Mouse (Mus musculus) midbrain, embryonic 16.5 days (tissue): ENCODE measurements around the gene Flcn. TPM values are rescaled to one million over a fixed set of nuclear protein-coding genes. Genes with fewer than 3 reads are reported as not detected.
A peak's percentile ranks its signal among the peaks of the same experiment; 100 is the strongest.

ENCODE experiments used
- ATAC-seq: fragments of 200-750 bp; cut with Nextera tagmentation; 2 replicates; pipeline ENCODE4 v1.8.0; 2017; ENCODE audit warnings: moderate TSS enrichment
- H3K27ac ChIP-seq: fragments of 300-500 bp; sonication (generic); 2 replicates; pipeline ENCODE4 v1.5.1; 2014; ENCODE audit warnings: mild to moderate bottlenecking, low read length, mixed read lengths
- H3K27me3 ChIP-seq: fragments of 300-500 bp; sonication (generic); 2 replicates; pipeline ENCODE4 v1.6.1; 2014; ENCODE audit warnings: low read depth, low read length, mixed read lengths; ENCODE audit not compliant: control insufficient read depth, insufficient read depth
- H3K36me3 ChIP-seq: fragments of 300-500 bp; sonication (generic); 2 replicates; pipeline ENCODE4 v1.6.1; 2014; ENCODE audit warnings: mild to moderate bottlenecking, low read length, moderate library complexity, mixed read lengths; ENCODE audit not compliant: control insufficient read depth, insufficient read depth
- H3K4me1 ChIP-seq: fragments of 300-500 bp; sonication (generic); 2 replicates; pipeline ENCODE4 v1.6.1; 2014; ENCODE audit warnings: mild to moderate bottlenecking, low read length, mixed read lengths; ENCODE audit not compliant: control insufficient read depth, insufficient read depth
- H3K4me2 ChIP-seq: fragments of 300-500 bp; sonication (generic); 2 replicates; pipeline ENCODE4 v1.6.1; 2014; ENCODE audit warnings: mild to moderate bottlenecking, low read length, mixed read lengths
- H3K4me3 ChIP-seq: fragments of 300-500 bp; sonication (generic); 2 replicates; pipeline ENCODE4 v1.5.1; 2014; ENCODE audit warnings: low read depth, mild to moderate bottlenecking, low read length, moderate library complexity, mixed read lengths
- H3K9ac ChIP-seq: fragments of 300-500 bp; sonication (generic); 2 replicates; pipeline ENCODE4 v1.6.1; 2014; ENCODE audit warnings: low read depth, low read length, mixed read lengths
- H3K9me3 ChIP-seq: fragments of 300-500 bp; sonication (generic); replicated peaks from 2 replicates; pipeline ENCODE4 v1.6.1; 2014; ENCODE audit warnings: mild to moderate bottlenecking, low read length, mixed read lengths; ENCODE audit not compliant: control insufficient read depth, poor library complexity, severe bottlenecking
- WGBS: fragments of 180-500 bp; shearing (Covaris S2); extraction: QIAGEN DNeasy Blood & Tissue Kit; methylation state at CpG from one replicate; pipeline ENCODE4 v1.1.7; 2014; 5-methylcytosine and 5-hydroxymethylcytosine counted together
- polyA plus RNA-seq: library from polyadenylated mRNA; unstranded; fragments of >200 nt; fragmentation: Nextera tagmentation; extraction: Ambion mirVana; gene quantifications from 2 replicates; pipeline ENCODE4 v1.2.1, GENCODE M21; 2015

Flcn gene
- 45.2 and 48.2 TPM in 2 replicates for polyA plus RNA-seq

GRCm38 (mm10) chr11:59809670-59810474 lies at the start of gene Flcn:
Flcn (minus strand) TSS chr11:59810016.
- WGBS = under 1% methylated on average over 52 of the region's 52 CpGs

GRCm38 (mm10) chr11:59852865-59853264 lies 43.0 kb upstream of the Flcn start:
- H3K9ac ChIP-seq = no peak overlapping the region
- no peak for ATAC-seq
- H3K9me3 ChIP-seq = no peaks in the 10 kb centered on the region
- no peaks in the 10 kb centered on the region for H3K27me3 ChIP-seq
- no peak overlapping the region for H3K4me2 ChIP-seq
- 79% methylated on average over 3 of the region's 3 CpGs for WGBS
- no peak overlapping the region for H3K27ac ChIP-seq
- peaks cover 3% of the 10 kb centered on the region; the same call in 1 of the 2 replicates for H3K36me3 ChIP-seq
- peaks cover 13% of the 10 kb centered on the region for H3K4me1 ChIP-seq
- no peak overlapping the region for H3K4me3 ChIP-seq

More at GRCm38 (mm10) chr11:59809670-59810474, at the start of gene Flcn:
- H3K4me2 ChIP-seq = peak within 1 kb of the TSS; percentile 93
- peak within 1 kb of the TSS; percentile 91 for H3K9ac ChIP-seq
- H3K36me3 ChIP-seq = peaks cover 7% of the 10 kb centered on the region; the same call in 1 of the 2 replicates
- H3K27ac ChIP-seq = peak within 1 kb of the TSS; percentile 99
- H3K9me3 ChIP-seq = no peaks in the 10 kb centered on the region
- ATAC-seq = peak; percentile 98
- peaks cover 11% of the 10 kb centered on the region for H3K4me1 ChIP-seq
- peak within 1 kb of the TSS; percentile 74 for H3K4me3 ChIP-seq
- H3K27me3 ChIP-seq = no peaks in the 10 kb centered on the region

GRCm38 (mm10) chr11:59847891-59848884 lies 38.4 kb upstream of the Flcn start:
- peak; percentile 92 for ATAC-seq
- WGBS = under 1% methylated on average over 68 of the region's 69 CpGs
- Histone ChIP-seq H3K9me3 (no peaks in the 10 kb centered on the region), H3K9ac (peak overlapping the region; percentile 85), H3K36me3 (no peaks in the 10 kb centered on the region), H3K4me1 (peaks cover 17% of the 10 kb centered on the region), H3K27me3 (no peaks in the 10 kb centered on the region), H3K4me3 (peak overlapping the region; percentile 74), H3K4me2 (peak overlapping the region; percentile 65), H3K27ac (peak overlapping the region; percentile 88)

GRCm38 (mm10) chr11:59847131-59847530 lies 37.3 kb upstream of the Flcn start:
- Histone ChIP-seq H3K9ac (no peak overlapping the region), H3K36me3 (no peaks in the 10 kb centered on the region), H3K27me3 (no peaks in the 10 kb centered on the region), H3K27ac (no peak overlapping the region), H3K4me2 (peak overlapping the region; percentile 65; the same call in 1 of the 2 replicates), H3K4me3 (peak overlapping the region; percentile 74; the same call in 1 of the 2 replicates), H3K4me1 (peaks cover 17% of the 10 kb centered on the region), H3K9me3 (no peaks in the 10 kb centered on the region)
- no peak for ATAC-seq
- WGBS = 11% methylated on average over 2 of the region's 2 CpGs

- H3K27me3 ChIP-seq = no peaks in the 10 kb centered on the region
- WGBS = 97% methylated on average over 11 of the region's 11 CpGs
- H3K27ac ChIP-seq = no peak overlapping the region
- no peak overlapping the region for H3K4me3 ChIP-seq
- no peak for ATAC-seq
- H3K9me3 ChIP-seq = no peaks in the 10 kb centered on the region
- H3K36me3 ChIP-seq = no peaks in the 10 kb centered on the region
- H3K9ac ChIP-seq = no peak overlapping the region
- H3K4me1 ChIP-seq = peaks cover 17% of the 10 kb centered on the region
- H3K4me2 ChIP-seq = no peak overlapping the region
These were observed 36.5 kb upstream of the Flcn start for GRCm38 (mm10) chr11:59846311-59846710.

- Histone ChIP-seq H3K4me3 (peak within 1 kb of the TSS; percentile 69), H3K4me1 (peaks cover 24% of the 10 kb centered on the region), H3K27ac (peak within 1 kb of the TSS; percentile 96), H3K9me3 (no peaks in the 10 kb centered on the region), H3K4me2 (peak within 1 kb of the TSS; percentile 78), H3K9ac (peak within 1 kb of the TSS; percentile 81), H3K27me3 (no peaks in the 10 kb centered on the region), H3K36me3 (peaks cover 2% of the 10 kb centered on the region; the same call in 1 of the 2 replicates)
- WGBS = under 1% methylated on average over 30 of the region's 43 CpGs
- peak; percentile 98 for ATAC-seq
These were observed 29.8 kb upstream of the Flcn start, which contains the start of gene Cops3 for GRCm38 (mm10) chr11:59839459-59840126. Cops3 (minus strand) TSS chr11:59839838.

- Histone ChIP-seq H3K36me3 (peaks cover 2% of the 10 kb centered on the region; the same call in 1 of the 2 replicates), H3K9me3 (no peaks in the 10 kb centered on the region), H3K27ac (peak within 1 kb of the TSS; percentile 96), H3K4me3 (peak within 1 kb of the TSS; percentile 69), H3K4me1 (peaks cover 24% of the 10 kb centered on the region), H3K27me3 (no peaks in the 10 kb centered on the region), H3K9ac (peak within 1 kb of the TSS; percentile 81), H3K4me2 (peak within 1 kb of the TSS; percentile 78)
- WGBS = 0% methylated on average over 24 of the region's 24 CpGs
- ATAC-seq = peak; percentile 97
These were observed 29.2 kb upstream of the Flcn start, which contains the start of gene Nt5m for GRCm38 (mm10) chr11:59839008-59839458. Nt5m (plus strand) TSS chr11:59839447.

- Histone ChIP-seq H3K4me1 (peaks cover 24% of the 10 kb centered on the region), H3K27ac (peak overlapping the region; percentile 96; the same call in 1 of the 2 replicates), H3K4me3 (peak overlapping the region; percentile 69), H3K9ac (peak overlapping the region; percentile 81; the same call in 1 of the 2 replicates), H3K4me2 (peak overlapping the region; percentile 78), H3K27me3 (no peaks in the 10 kb centered on the region), H3K36me3 (peaks cover 2% of the 10 kb centered on the region; the same call in 1 of the 2 replicates), H3K9me3 (no peaks in the 10 kb centered on the region)
- WGBS = 66% methylated on average over 4 of the region's 4 CpGs
- no peak for ATAC-seq
These were observed 28.6 kb upstream of the Flcn start for GRCm38 (mm10) chr11:59838426-59838825.
